Mouse (Mus musculus): ENCODE data around the gene Clpb. TPM values are rescaled to one million over a fixed set of nuclear protein-coding genes. Genes with fewer than 3 reads are reported as not detected.
"Not testable (repeated sequence)": the region's sequence is repeated elsewhere in the genome, so short reads cannot be mapped to it uniquely, and the experiment has no call there.

Clpb gene
- total RNA-seq (2015; ENCODE audit: low replicate concordance) = 0.84 and 1.4 TPM in 2 replicates
- 1.3 and 9.0 TPM in 2 replicates for total RNA-seq (2017; ENCODE audit: low replicate concordance)

DNA sequence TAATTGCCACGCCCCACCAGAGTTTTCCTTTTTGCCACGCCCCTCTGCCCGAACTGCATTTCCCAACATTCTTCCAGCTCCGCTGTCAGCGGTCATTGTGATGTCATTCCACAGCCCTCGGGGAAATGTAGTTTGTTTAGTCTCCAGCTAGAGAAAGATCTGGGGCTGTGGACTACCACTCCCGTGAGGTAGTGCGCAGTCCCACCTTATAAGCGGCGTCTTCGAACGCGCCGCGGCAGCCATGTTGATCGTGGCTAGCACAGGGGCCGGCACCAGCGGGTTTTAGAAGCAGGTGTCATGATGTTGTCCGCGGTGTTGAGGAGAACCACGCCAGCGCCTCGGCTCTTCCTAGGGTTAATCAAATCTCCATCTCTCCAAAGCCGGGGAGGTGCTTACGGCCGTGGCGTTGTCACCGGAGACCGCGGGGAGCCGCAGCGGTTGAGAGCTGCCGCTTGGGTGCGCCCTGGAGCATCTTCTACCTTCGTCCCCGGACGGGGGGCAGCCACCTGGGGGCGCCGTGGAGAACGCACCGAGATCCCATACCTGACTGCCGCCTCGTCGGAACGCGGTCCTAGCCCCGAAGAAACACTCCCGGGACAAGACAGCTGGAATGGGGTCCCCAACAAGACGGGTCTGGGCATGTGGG, at the start of gene Clpb:
Clpb (plus strand) TSS at position 120 of the 646 bp plus-strand sequence.
- ATAC-seq (replicated peaks; ENCODE audit: low FRiP score, poor library complexity, severe bottlenecking) = peak; percentile 90

GRCm38 (mm10) chr7:101615406-101615805, 48.0 kb upstream of the Clpb start:
- ATAC-seq (replicated peaks; ENCODE audit: low FRiP score, poor library complexity, severe bottlenecking) = no peak

DNA sequence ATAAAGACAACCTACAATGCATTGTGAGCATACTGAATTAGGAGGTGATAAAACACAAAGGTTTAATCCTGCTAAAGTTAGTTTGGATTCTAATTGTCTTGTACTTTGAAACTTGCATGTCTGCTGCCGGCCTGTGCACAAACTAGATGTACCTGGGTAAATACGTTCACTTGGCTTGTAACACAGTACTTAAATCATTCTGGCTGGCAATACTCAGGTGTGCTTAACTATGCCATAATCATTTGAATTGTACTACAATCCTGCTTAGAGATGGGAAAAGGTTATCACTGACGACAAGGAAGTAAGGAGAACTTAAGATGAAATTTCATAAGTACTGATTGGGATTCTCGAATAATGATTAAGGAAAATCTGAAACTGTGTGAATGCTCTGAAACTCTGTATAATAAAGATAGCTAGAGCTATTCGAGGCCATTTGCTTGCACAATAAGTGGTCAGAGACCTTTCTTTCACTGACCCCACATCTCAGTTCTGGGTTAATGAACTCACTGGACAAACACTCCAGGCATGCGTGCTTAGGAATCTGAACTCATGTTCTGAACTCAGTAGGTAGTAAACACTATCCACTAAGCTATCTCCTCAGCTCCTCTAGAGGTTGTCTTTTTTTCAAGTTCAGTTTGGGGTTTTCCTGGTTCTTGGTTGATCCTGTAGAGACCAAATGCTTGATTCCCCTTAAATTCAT, 47.1 kb upstream of the Clpb start:
- no peak for ATAC-seq (replicated peaks; ENCODE audit: low FRiP score, poor library complexity, severe bottlenecking)

DNA sequence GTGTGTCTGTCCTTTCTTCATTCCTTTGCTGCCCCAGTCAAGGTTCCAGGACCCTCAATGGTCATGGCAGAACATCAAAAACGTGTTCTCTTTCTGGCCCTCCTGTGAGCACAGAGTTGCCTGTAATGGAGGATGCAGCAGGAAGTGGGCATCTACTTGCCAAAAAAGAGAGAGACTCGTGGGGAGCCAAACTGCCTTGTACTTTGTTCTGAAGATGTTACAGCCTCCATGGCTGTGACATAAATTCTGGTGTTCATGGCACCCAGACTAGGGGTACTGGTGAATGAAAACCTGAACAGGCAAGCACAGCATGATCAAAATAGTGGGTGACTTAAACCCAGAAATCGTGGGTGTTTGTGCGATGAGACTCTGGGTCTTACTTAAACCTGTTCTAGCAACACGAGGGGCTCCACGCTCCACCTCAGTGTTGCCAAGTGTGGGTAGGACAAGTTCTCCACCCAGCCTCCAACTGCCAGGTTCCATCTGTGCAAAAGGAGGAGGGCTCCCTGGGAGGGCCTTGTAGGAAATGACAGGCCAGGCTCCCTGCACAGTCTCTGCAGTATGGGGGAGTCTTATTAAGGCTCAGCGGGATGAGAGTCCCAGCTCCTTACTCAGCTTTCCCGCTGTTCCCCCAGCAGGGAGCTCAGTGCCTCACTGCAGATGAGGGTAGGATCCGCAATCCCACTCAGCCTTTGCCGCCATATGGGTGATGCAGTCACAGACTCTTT, 45.8 kb upstream of the Clpb start:
- no peak for ATAC-seq (replicated peaks; ENCODE audit: low FRiP score, poor library complexity, severe bottlenecking)

DNA sequence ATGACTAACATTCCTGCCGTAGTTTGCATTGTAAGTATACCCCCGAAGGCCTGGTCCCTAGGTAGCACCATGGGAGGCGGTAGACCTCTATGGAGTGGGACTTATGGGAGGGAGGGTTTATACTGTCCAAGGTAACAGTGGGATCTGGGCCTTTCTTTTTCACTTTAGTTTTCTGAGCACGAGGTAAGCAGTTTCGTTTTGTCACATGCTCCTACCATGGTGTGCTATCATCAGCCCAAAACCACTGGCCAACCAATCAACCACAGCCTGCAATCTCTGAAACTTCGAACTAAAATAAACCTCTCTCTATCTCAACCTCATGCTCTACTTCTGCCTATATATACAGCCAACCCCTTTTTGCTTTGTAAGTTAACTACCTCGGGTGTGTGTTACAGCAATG, 45.2 kb upstream of the Clpb start:
- ATAC-seq (replicated peaks; ENCODE audit: low FRiP score, poor library complexity, severe bottlenecking) = no peak

- ATAC-seq (replicated peaks; ENCODE audit: low FRiP score, poor library complexity, severe bottlenecking) = no peak
These were observed 43.1 kb upstream of the Clpb start for GRCm38 (mm10) chr7:101620373-101620772.

GRCm38 (mm10) chr7:101621861-101622260, 41.6 kb upstream of the Clpb start:
- not testable (repeated sequence) for ATAC-seq (replicated peaks; ENCODE audit: low FRiP score, poor library complexity, severe bottlenecking)

DNA sequence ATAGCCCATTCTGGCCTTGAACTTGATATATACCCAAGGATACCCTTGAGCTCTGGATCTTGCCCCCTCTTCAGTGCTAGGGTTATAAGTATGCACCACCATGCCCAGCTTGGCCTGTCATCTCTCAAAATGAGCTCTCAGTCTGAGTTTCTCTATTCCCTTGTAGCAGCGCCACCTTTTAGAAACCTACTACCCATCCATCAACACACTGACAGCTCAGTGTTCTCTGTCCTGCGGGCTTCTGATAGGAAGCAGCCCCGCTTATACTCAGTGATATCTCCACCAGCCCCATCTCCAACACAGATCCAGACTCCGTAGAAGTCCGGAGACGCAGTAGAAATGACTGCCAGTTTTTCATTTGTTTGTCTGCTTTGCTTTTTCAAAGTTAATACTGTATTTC, 39.1 kb upstream of the Clpb start:
- no peak for ATAC-seq (replicated peaks; ENCODE audit: low FRiP score, poor library complexity, severe bottlenecking)

DNA sequence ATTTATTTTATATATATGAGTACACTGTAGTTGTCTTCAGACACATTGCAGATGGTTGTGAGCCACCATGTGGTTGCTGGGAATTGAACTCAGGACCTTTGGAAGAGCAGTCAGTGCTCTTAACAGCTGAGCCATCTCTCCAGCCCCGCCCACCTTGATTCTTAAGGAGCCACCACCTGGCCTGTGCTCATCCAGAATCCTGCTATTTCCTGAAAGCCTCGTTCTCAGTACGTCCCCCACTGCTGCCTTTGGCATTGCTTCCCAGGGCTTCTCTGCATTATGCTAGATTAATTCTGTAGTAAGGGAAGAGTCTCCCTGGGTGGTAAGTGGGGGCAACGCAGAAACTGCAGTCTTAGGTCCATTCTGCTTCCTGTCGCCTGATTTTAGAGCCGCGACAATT, 36.3 kb upstream of the Clpb start:
- ATAC-seq (replicated peaks; ENCODE audit: low FRiP score, poor library complexity, severe bottlenecking) = not testable (repeated sequence)

- ATAC-seq (replicated peaks; ENCODE audit: low FRiP score, poor library complexity, severe bottlenecking) = no peak
These were observed 35.0 kb upstream of the Clpb start for GRCm38 (mm10) chr7:101628481-101628880.

DNA sequence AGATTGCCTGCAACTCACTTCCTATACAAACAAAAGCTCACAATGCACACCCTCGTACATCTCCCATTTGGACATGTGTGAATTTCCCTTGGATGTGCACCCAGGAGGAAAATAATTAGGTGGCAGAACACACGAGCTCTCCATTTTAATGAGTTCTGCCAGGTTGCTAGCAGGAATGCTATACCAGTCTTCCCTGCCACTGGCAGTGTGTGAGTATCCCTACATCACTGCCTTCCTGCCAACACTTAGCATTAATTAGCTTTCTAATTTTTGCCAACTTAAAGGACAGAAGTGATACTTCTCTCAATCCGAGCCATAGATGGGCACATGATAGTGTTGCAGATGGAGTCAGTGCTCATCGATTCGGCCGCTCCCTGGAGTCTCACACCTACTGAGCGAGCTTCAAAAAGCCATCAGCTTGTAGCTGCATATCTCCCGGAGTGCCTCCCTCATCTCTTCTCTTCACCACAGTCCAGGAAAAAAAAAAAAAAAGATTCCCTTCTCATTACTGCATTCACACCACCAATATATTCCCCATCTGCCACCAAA, 29.7 kb upstream of the Clpb start:
- ATAC-seq (replicated peaks; ENCODE audit: low FRiP score, poor library complexity, severe bottlenecking) = no peak

- ATAC-seq (replicated peaks; ENCODE audit: low FRiP score, poor library complexity, severe bottlenecking) = no peak
These were observed 28.9 kb upstream of the Clpb start for GRCm38 (mm10) chr7:101634513-101634912.

- ATAC-seq (replicated peaks; ENCODE audit: low FRiP score, poor library complexity, severe bottlenecking) = no peak
These were observed 27.4 kb upstream of the Clpb start for GRCm38 (mm10) chr7:101636056-101636455.

DNA sequence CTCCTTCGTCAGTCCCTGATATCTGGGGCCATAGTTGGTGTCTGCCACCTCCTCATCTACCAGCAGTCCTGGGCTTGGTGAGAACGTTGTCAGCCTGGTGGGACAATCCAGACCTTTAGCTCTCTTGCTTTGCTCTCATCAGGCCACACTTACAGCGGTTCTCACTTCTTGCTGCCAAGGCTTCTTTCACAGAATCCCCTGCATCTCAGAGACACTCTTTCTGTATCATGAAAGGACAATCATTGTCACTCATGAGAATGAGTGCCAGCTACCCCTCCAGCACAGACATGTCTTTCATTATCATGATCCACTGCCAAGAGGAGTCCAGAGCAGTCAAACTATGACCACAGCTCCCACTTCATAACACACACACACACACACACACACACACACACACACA, 19.6 kb upstream of the Clpb start:
- ATAC-seq (replicated peaks; ENCODE audit: low FRiP score, poor library complexity, severe bottlenecking) = no peak

GRCm38 (mm10) chr7:101649729-101650128, 13.7 kb upstream of the Clpb start:
- no peak for ATAC-seq (replicated peaks; ENCODE audit: low FRiP score, poor library complexity, severe bottlenecking)

- ATAC-seq (replicated peaks; ENCODE audit: low FRiP score, poor library complexity, severe bottlenecking) = no peak
These were observed 12.9 kb upstream of the Clpb start for GRCm38 (mm10) chr7:101650565-101650964.

GRCm38 (mm10) chr7:101653681-101654209, 9.7 kb upstream of the Clpb start:
- ATAC-seq (replicated peaks; ENCODE audit: low FRiP score, poor library complexity, severe bottlenecking) = no peak

DNA sequence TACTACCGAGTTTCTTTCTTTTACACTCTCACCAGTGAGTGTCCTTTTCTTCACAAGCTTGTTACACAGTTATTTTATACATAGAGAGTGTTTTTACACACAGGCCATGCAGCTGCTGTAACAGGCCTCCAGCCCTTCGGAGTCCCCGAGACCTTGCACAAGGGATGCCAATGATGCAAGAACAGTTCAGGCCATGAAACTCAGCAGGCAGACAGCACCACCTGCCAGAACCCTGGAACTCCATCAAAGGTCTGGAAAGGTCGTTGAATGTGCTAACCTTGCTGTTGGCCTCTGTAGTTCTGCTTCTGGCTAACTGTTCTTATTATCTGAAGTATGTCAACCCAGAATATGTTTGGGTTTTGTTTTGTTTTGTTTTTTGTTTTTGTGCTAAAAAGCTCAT, 8.5 kb upstream of the Clpb start:
- no peak for ATAC-seq (replicated peaks; ENCODE audit: low FRiP score, poor library complexity, severe bottlenecking)

DNA sequence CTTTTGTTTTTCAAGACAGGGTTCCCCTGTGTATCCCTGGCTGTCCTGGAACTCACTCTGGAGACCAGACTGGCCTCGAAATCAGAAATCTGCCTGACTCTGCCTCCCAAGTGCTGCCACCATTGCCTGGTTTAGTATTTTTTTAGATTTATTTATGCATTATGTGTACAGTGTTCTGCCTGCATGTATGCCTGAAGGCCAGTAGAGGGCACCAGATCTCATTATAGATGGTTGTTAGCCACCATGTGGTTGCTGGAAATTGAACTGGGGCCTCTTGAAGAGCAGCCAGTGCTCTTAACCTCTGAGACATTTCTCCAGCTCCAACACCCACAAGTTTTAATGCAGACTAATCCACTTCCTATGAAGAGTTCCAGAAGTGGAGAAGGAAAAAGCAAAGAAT, 1.4 kb upstream of the Clpb start:
- ATAC-seq (replicated peaks; ENCODE audit: low FRiP score, poor library complexity, severe bottlenecking) = no peak

DNA sequence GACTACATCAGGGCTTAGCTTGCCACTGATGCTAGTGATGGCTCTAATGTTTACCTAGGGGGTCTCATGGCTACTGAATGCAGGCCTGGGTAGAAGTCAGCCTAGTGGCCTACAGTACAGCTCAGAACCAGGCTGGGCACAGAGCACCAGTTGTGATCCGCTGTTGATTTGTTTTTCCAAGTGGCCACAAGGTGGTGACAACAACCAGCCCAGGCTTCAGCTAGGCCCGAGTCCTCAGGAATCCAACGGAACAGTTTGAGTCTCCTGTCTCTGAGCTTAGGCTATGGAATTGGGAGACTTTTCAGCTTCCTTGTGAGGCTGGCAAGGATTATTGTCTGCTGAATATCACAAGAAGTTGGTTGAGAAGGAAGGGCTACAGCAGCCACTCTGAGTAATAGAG, 3.1 kb downstream of the Clpb start:
- ATAC-seq (replicated peaks; ENCODE audit: low FRiP score, poor library complexity, severe bottlenecking) = no peak
